Mouse (Mus musculus): Measurements from ENCODE around the gene Agrp. TPM values are rescaled to one million over a fixed set of nuclear protein-coding genes. Genes with fewer than 3 reads are reported as not detected.

Gene Agrp
- polyA plus RNA-seq, 1 experiment from 2014 or later: not detected

DNA sequence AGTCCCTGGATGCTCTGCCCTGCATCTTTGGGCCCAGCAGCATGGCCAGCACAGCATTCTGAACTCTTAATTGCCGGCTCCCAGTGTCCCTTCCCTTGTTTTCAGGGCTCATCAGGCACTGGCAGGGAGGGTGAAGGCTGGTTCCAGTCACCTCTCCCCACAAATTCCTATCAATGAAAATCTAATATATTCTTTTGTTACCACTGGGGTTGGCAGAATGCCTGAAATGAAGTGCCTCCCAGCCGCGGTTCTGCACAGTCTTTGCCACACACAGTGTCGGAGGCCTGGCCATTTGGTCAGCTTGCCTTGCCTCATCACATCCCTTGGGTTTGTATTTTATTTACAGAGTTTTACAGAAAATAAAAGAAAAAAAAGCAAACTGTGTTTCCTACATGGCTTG lies 15.4 kb downstream of the Agrp start:
- no peak for ATAC-seq

DNA sequence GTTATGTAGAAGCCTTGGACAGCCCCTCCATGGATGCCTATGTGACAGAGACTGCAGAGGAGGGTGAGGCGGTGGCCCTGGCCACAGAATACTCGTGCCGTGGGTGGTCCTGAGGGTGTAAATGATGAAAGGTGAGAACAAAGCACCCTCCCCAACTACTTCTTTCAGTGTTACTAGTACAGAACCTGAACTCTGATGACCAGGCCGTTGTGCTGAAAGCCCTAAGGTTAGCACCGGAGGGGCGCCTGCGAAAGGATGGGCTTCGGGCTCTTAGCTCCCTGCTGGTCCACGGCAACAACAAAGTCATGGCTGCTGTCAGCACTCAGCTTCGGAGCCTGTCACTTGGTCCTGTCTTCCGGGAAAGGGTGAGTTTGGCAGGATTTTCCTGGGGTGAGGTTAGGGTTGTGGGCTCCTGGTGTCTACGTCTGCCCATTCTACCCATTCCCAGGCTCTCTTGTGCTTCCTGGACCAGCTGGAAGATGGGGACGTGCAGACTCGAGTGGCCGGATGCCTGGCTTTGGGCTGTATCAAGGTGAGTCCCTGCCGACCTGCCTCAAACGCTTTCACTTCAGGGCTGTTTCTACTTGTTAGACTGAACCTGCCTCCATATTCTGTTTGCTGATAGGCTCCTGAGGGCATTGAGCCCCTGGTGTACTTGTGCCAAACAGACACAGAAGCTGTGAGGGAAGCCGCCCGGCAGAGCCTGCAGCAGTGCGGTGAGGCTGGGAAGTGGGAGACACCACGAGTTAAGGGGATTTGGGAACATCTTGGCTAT lies 16.1 kb downstream of the Agrp start:
- Histone ChIP-seq H3K36me3 (peaks cover 71% of the 10 kb centered on the region), H3K27ac (no peak overlapping the region)
- no peak for ATAC-seq

More for the DNA sequence above, 15.4 kb downstream of the Agrp start:
- Histone ChIP-seq H3K27me3 (replicated peaks) (no peaks in the 10 kb centered on the region), H3K27ac (0 out of 2 replicates have a peak overlapping the region, but pooled peaks have one; percentile 18), H3K4me3 (no peak overlapping the region), H3K4me1 (peaks cover 20% of the 10 kb centered on the region), H3K36me3 (peaks cover 64% of the 10 kb centered on the region), H3K4me2 (no peak overlapping the region), H3K9ac (no peak overlapping the region), H3K9me3 (replicated peaks) (no peaks in the 10 kb centered on the region)
- WGBS (ENCODE audit: insufficient replicate concordance): 82% methylated on average over 4 of the region's 4 CpGs

DNA sequence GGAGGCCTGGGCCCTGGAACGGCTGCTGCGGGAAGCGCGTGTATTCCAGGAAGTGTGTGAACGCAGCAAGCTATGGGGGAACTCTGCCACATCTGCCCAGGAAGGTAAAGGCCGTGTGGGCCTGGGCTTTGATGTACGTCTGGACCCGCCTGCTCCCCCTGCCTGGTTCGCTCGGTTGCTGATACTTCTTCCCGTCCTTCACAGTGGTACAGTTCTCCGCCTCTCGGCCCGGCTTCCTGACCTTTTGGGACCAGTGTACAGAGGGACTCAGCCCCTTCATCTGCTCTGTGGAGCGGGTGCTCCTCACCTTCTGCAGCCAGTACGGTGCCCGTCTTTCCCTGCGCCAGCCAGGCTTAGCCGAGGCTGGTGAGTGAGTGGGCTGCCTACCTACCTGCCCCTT lies 17.0 kb downstream of the Agrp start:
- H3K36me3 ChIP-seq: peaks cover 81% of the 10 kb centered on the region
- no peak for ATAC-seq
- H3K4me3 ChIP-seq: no peak overlapping the region
- 83% methylated on average over 19 of the region's 19 CpGs for WGBS (ENCODE audit: insufficient replicate concordance)
- no peaks in the 10 kb centered on the region for H3K9me3 ChIP-seq (replicated peaks)
- H3K4me1 ChIP-seq: peaks cover 20% of the 10 kb centered on the region
- no peak overlapping the region for H3K9ac ChIP-seq
- no peak overlapping the region for H3K4me2 ChIP-seq
- no peaks in the 10 kb centered on the region for H3K27me3 ChIP-seq (replicated peaks)
- no peak overlapping the region for H3K27ac ChIP-seq

More for the DNA sequence above, 16.1 kb downstream of the Agrp start:
- Histone ChIP-seq H3K27me3 (replicated peaks) (no peaks in the 10 kb centered on the region), H3K4me1 (peaks cover 20% of the 10 kb centered on the region), H3K9ac (no peak overlapping the region), H3K4me3 (no peak overlapping the region), H3K4me2 (no peak overlapping the region), H3K9me3 (replicated peaks) (no peaks in the 10 kb centered on the region)
- WGBS (ENCODE audit: insufficient replicate concordance): 82% methylated on average over 21 of the region's 21 CpGs

DNA sequence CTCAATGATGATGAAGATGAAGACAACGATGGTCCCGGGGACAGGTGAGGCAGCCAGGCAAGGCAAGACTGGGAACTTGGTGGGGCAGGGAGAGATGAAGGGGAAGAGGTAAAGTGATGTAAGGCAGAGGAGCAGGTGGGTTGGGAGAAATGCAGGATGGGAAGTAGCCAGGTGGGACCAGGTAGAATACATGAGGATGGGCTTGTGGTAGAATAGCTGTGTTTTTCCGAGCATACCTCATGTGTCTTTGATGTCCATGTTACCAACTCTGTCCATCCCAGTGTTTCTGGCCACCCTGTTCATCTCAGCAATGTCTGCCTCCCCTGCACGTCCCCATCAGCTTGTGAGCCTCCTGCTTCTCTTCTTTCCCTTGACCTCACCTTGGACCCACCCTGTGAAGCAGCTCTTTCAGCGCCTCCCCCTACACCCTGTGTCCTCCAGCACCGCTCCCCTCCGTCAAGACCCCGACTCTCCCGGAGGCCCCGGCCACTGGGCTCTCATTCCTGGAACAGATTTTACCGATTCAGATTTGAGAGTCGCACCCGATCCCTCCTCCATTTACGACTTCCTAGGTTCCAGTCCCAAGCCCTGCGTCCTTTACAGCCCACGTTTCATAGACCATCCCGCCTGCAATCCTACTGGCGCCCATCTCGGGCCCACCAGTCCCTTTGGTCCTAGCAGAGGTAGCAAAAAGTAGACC lies 18.2 kb downstream of the Agrp start:
- Histone ChIP-seq H3K27me3 (replicated peaks) (peaks cover 11% of the 10 kb centered on the region; the same call in 1 of the 2 replicates), H3K36me3 (peaks cover 86% of the 10 kb centered on the region), H3K4me1 (peaks cover 30% of the 10 kb centered on the region), H3K27ac (no peak overlapping the region), H3K9ac (no peak overlapping the region), H3K9me3 (replicated peaks) (no peaks in the 10 kb centered on the region), H3K4me2 (no peak overlapping the region), H3K4me3 (no peak overlapping the region)
- no peak for ATAC-seq
- WGBS (ENCODE audit: insufficient replicate concordance): 87% methylated on average over 19 of the region's 19 CpGs

DNA sequence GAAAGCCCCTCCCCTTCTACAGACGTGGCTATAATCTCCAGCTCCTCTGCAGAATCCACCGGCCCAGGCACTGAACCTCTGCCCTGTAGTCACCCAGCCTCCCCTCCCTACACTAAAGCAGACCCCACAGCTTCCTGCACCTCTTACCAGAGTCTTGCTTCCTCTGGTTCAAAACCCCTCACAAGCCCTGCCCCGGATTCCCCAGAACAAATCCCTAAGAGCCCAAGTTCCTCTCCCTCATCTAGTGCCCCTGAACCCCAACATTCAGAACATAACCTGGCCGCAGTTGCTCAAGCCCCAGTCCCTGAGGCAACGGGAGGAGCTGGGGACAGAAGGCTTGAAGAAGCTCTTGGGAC lies 18.9 kb downstream of the Agrp start:
- Histone ChIP-seq H3K36me3 (peaks cover 83% of the 10 kb centered on the region), H3K4me1 (peaks cover 34% of the 10 kb centered on the region), H3K4me2 (no peak overlapping the region), H3K9ac (no peak overlapping the region), H3K27ac (no peak overlapping the region), H3K27me3 (replicated peaks) (peaks cover 15% of the 10 kb centered on the region; the same call in 1 of the 2 replicates), H3K4me3 (no peak overlapping the region), H3K9me3 (replicated peaks) (no peaks in the 10 kb centered on the region)
- no peak for ATAC-seq
- whole genome bisulfite sequencing (ENCODE audit: insufficient replicate concordance): 85% methylated on average over 5 of the region's 5 CpGs

DNA sequence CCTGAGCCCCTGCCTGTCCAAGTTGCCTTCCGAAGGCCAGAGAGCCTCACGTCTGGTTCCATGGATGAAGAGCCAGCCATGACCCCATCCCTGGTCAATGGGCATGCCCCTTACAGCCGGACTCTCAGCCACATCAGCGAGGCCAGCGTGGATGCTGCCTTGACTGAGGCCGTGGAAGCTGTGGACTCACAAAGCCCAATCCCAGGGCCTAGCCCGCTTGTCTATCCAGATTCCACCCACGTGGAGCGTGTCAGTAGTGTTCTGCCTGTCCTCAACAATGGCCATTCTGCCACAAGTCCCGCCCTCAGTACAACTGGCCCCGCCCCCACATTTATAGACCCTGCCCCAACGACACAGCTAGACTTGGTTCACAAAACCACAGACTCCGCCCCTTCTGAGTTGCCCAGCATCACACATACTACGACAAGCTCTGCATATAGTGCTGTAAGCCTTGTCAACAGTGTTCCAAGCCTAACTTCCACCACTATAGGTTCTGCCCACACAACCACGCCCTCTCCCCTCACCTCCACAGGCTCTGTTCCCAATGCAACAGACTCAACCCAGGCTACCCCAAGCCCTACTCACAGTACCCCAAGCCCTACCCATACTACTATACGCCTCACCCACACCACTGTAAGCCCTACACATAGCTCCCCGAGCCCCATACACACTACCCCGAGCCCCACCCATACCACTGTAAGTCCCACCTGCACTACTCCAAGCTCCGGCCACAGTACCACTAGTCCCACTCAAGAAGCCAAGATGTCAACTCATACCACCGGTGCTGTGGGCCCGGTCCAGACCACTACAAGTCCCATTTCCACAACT lies 19.5 kb downstream of the Agrp start:
- Histone ChIP-seq H3K27me3 (replicated peaks) (peaks cover 21% of the 10 kb centered on the region; the same call in 1 of the 2 replicates), H3K4me3 (no peak overlapping the region), H3K4me1 (peaks cover 34% of the 10 kb centered on the region), H3K27ac (no peak overlapping the region), H3K9ac (no peak overlapping the region), H3K4me2 (no peak overlapping the region), H3K36me3 (peaks cover 77% of the 10 kb centered on the region), H3K9me3 (replicated peaks) (no peaks in the 10 kb centered on the region)
- WGBS (ENCODE audit: insufficient replicate concordance): 72% methylated on average over 21 of the region's 21 CpGs
- no peak; the same call in 1 of the 2 replicates for ATAC-seq

DNA sequence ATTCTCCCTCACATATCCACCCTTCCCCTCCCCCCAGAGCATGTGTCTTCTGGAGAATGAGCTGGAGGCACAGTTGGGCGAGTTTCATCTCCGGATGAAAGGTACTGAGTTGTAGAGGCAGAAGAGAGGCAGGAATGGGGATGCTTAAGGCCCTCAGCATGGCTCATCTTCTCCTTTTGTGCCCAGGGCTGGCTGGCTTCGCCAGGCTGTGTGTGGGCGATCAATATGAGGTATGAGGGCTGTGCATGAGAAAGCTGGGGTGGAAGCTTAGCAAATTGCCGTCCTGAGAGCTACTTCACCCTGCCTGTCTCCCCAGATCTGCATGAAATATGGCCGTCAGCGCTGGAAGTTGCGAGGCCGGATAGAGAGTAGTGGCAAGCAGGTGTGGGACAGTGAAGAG lies 21.3 kb downstream of the Agrp start:
- peaks cover 39% of the 10 kb centered on the region for H3K4me1 ChIP-seq
- peaks cover 30% of the 10 kb centered on the region; the same call in 1 of the 2 replicates for H3K27me3 ChIP-seq (replicated peaks)
- H3K27ac ChIP-seq: no peak overlapping the region
- no peak overlapping the region for H3K4me2 ChIP-seq
- WGBS (ENCODE audit: insufficient replicate concordance): 82% methylated on average over 9 of the region's 9 CpGs
- no peaks in the 10 kb centered on the region for H3K9me3 ChIP-seq (replicated peaks)
- no peak for ATAC-seq
- H3K9ac ChIP-seq: no peak overlapping the region
- H3K36me3 ChIP-seq: peaks cover 63% of the 10 kb centered on the region
- no peak overlapping the region for H3K4me3 ChIP-seq

DNA sequence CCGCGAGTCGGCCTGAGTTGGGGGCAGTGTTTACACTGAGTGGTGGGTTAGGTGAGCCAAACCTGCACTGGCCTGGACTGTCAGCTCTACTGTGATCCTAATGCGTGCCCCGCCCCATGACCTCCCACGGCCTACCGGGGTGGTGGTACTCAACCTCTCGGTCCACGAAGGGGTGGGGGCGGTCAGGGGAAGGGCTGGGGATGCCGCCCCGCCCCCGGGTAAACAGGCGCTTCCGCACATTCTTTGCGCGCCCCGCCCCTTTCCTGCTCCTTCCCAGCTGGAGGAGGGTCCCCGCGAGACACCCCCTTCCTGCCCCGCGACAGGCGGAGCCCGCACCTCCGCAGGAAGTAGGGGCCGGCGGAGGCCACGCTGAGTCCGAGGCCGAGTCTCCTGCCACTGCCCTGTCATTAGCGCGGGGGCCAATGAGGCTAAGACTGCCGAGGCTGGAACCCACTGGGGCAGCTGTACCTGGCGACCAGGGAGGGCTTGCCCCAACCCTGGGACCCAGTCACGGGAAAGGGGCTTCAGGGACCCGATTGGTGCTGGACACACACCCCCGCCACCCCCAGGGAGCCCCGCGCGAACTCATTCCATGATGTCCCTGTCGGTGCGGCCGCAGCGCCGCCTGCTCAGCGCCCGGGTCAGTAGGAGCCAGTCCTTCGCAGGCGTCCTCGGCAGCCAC lies 23.2 kb downstream of the Agrp start:
- H3K27me3 ChIP-seq (replicated peaks): peaks cover 30% of the 10 kb centered on the region; the same call in 1 of the 2 replicates
- peak overlapping the region; percentile 50 for H3K4me3 ChIP-seq
- peak; percentile 11; the same call in 1 of the 2 replicates for ATAC-seq
- H3K27ac ChIP-seq: no peak overlapping the region
- peak overlapping the region; percentile 76 for H3K4me2 ChIP-seq
- WGBS (ENCODE audit: insufficient replicate concordance): 18% methylated on average over 46 of the region's 50 CpGs
- H3K4me1 ChIP-seq: peaks cover 59% of the 10 kb centered on the region
- peaks cover 47% of the 10 kb centered on the region for H3K36me3 ChIP-seq
- peak overlapping the region; percentile 37 for H3K9ac ChIP-seq
- H3K9me3 ChIP-seq (replicated peaks): no peaks in the 10 kb centered on the region

DNA sequence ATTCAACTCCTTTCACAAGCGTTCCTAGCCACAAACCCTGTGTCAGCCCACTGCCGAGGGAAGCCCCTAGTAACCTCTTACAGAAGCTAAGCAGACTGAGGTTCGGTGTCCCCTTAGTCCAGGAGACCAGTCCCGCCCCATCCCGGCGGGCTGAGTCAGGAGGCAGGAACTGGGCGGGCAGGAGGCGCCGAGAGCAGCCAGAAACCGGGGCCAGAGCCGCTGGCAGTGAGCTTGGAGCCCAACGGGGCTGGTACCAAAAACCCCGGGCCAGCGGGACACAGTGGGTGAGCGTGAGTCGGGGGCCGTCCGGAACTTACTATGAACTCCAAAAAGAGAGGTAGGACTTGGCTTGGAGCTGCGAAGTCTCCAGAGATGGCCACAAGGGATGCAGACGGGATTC lies 24.2 kb downstream of the Agrp start:
- peak overlapping the region; percentile 76 for H3K4me2 ChIP-seq
- H3K4me1 ChIP-seq: peaks cover 68% of the 10 kb centered on the region
- ATAC-seq: no peak
- H3K27ac ChIP-seq: no peak overlapping the region
- peak overlapping the region; percentile 50 for H3K4me3 ChIP-seq
- no peaks in the 10 kb centered on the region for H3K9me3 ChIP-seq (replicated peaks)
- peaks cover 30% of the 10 kb centered on the region; the same call in 1 of the 2 replicates for H3K27me3 ChIP-seq (replicated peaks)
- H3K36me3 ChIP-seq: peaks cover 38% of the 10 kb centered on the region
- peak overlapping the region; percentile 58 for H3K9ac ChIP-seq
- 10% methylated on average over 20 of the region's 20 CpGs for WGBS (ENCODE audit: insufficient replicate concordance)

DNA sequence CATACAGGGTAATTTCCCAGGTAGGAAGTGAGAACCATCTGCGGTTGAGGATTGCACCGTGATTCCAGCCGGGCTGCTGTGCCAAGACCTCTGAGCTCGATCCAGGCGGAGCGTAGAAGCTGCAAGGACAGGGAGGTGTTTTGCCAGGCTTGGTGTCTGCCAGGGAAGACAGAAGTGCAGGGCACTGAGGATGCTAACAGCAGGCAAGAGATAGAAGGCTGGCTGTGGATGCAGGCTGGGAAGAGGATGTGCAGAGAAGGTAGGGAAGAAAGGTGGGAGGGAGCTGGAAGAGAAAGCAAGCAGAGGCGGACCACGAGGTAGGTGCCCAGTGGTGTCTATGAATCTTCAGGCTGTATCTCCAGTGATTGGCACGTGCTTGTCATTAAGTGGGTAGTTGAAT lies 25.4 kb downstream of the Agrp start:
- no peak overlapping the region for H3K9ac ChIP-seq
- no peaks in the 10 kb centered on the region for H3K9me3 ChIP-seq (replicated peaks)
- no peak overlapping the region for H3K4me2 ChIP-seq
- H3K4me1 ChIP-seq: peaks cover 80% of the 10 kb centered on the region
- H3K27me3 ChIP-seq (replicated peaks): peaks cover 30% of the 10 kb centered on the region; the same call in 1 of the 2 replicates
- peaks cover 26% of the 10 kb centered on the region for H3K36me3 ChIP-seq
- H3K4me3 ChIP-seq: no peak overlapping the region
- no peak for ATAC-seq
- 76% methylated on average over 9 of the region's 9 CpGs for WGBS (ENCODE audit: insufficient replicate concordance)
- H3K27ac ChIP-seq: no peak overlapping the region

DNA sequence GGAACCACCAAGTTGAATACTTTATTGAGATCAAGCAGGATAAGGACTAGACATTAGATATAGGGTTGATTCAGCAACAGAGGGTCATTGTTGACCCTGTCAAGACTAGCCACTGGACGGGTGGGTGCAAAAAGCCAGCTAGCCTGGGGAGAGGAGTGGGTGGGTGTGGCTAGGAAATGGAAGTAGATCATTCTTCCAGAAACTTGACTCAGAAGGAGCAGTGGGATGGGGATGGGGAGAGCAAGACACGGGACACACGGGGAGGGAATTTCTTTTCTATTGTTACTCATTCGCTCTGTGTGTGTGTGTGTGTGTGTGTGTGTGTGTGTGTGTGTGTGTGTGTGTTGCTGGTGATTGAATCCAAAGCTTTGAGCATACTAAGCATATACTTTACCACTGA lies 27.4 kb downstream of the Agrp start:
- H3K4me2 ChIP-seq: peak overlapping the region; percentile 56
- 0 out of 2 replicates have a peak overlapping the region, but pooled peaks have one; percentile 5 for H3K4me3 ChIP-seq
- whole genome bisulfite sequencing (ENCODE audit: insufficient replicate concordance): 16% methylated on average over 4 of the region's 4 CpGs
- H3K9me3 ChIP-seq (replicated peaks): no peaks in the 10 kb centered on the region
- H3K9ac ChIP-seq: peak overlapping the region; percentile 35; the same call in 1 of the 2 replicates
- ATAC-seq: no peak
- H3K36me3 ChIP-seq: peaks cover 5% of the 10 kb centered on the region
- peaks cover 27% of the 10 kb centered on the region; the same call in 1 of the 2 replicates for H3K27me3 ChIP-seq (replicated peaks)
- peak overlapping the region; percentile 83 for H3K27ac ChIP-seq
- H3K4me1 ChIP-seq: peaks cover 98% of the 10 kb centered on the region
